Comparison of ENCODE assay signal across 8 mouse cellular contexts in genomic region chr3:95658236-95658867, GRCm38 (mm10). TPM values are rescaled to one million over a fixed set of nuclear protein-coding genes. Genes with fewer than 3 reads are reported as not detected.
DNase-seq lines count a peak whose midpoint lies in the region; ATAC-seq and TF ChIP-seq lines count a peak whose summit lies in the region.

Mcl1 (plus strand) TSS chr3:95658788.

- peaks cover 32% of the 10 kb centered on the region for H3K36me3 ChIP-seq in ES-E14 (ENCODE audit: control insufficient read depth, insufficient read depth, low read length, poor library complexity, severe bottlenecking)
- H3K36me3 ChIP-seq in forebrain, embryonic 16.5 days (ENCODE audit: control insufficient read depth, insufficient read depth): no peaks in the 10 kb centered on the region
- peaks cover 20% of the 10 kb centered on the region; the same call in 1 of the 2 replicates for H3K36me3 ChIP-seq in neural tube, embryonic 14.5 days (ENCODE audit: control insufficient read depth, insufficient read depth, low read length)
- H3K36me3 ChIP-seq in testis, adult 2 months (ENCODE audit: control insufficient read depth, insufficient read depth, low read length): no peaks in the 10 kb centered on the region; the same call in 1 of the 2 replicates

- H3K4me3 ChIP-seq in ES-E14 (ENCODE audit: insufficient read depth in 1 of 2, low read depth in 1 of 2, low read length in 2 of 2, poor library complexity in 1 of 2, severe bottlenecking in 1 of 2): peak within 1 kb of the TSS; percentile 74 to 97
- H3K4me3 ChIP-seq in forebrain, embryonic 16.5 days (replicated peaks; ENCODE audit: low read length): peak within 1 kb of the TSS; percentile 100
- H3K4me3 ChIP-seq in neural tube, embryonic 14.5 days (ENCODE audit: low read depth, low read length): peak within 1 kb of the TSS; percentile 99
- H3K4me3 ChIP-seq in testis, adult 2 months (ENCODE audit: control insufficient read depth, low read depth, low read length): peak within 1 kb of the TSS; percentile 97

- intact Hi-C loops in heart, postnatal 25 days (cut with DNase I): no loop called here

- H3K4me1 ChIP-seq in ES-E14 (ENCODE audit: control insufficient read depth in 2 of 2, insufficient read depth in 2 of 2, low read length in 2 of 2, poor library complexity in 1 of 2): peaks cover 4 to 16% of the 10 kb centered on the region in 2 experiments; a peak in 3 of 4 replicates
- H3K4me1 ChIP-seq in forebrain, embryonic 16.5 days (replicated peaks; ENCODE audit: control insufficient read depth, insufficient read depth, low read length): peaks cover 29% of the 10 kb centered on the region
- peaks cover 25% of the 10 kb centered on the region for H3K4me1 ChIP-seq in neural tube, embryonic 14.5 days (ENCODE audit: control insufficient read depth, insufficient read depth, low read length)
- H3K4me1 ChIP-seq in testis, adult 2 months (ENCODE audit: control insufficient read depth, insufficient read depth, low read length): peaks cover 6% of the 10 kb centered on the region; the same call in 1 of the 2 replicates

- under 1% methylated on average over 43 of the region's 43 CpGs for WGBS in forebrain, embryonic 16.5 days
- WGBS in neural tube, embryonic 14.5 days: under 1% methylated on average over 43 of the region's 43 CpGs

- in situ Hi-C loops in ES-E14 (cut with MboI; ENCODE audit: low sequenced_read_pairs in 2 of 2, unreplicated experiment in 2 of 2): no loop called here

- DNase-seq in ES-E14 (ENCODE audit: low read depth, low spot score): no peak
- peak; percentile 93 for DNase-seq in cerebellum, adult 11-12 months
- peak; percentile 95 for DNase-seq in heart, postnatal 25 days (ENCODE audit: low spot score)
- DNase-seq in layer of hippocampus, adult 18-20 months (ENCODE audit: low spot score in 2 of 2): peak; percentile 89 to 94
- peak; percentile 96 to 97 for DNase-seq in lung, adult 18-20 months

- peak within 1 kb of the TSS; percentile 98 for H3K9ac ChIP-seq in ES-E14 (ENCODE audit: insufficient read depth, low read depth, low read length, poor library complexity, severe bottlenecking)
- peak within 1 kb of the TSS; percentile 99 for H3K9ac ChIP-seq in forebrain, embryonic 16.5 days (replicated peaks; ENCODE audit: low read depth, low read length)
- H3K9ac ChIP-seq in neural tube, embryonic 14.5 days (replicated peaks; ENCODE audit: low read depth, low read length): peak within 1 kb of the TSS; percentile 100

- no peak for TF ChIP-seq CTCF in testis, adult 2 months (IDR thresholded peaks at IDR 0.05; ENCODE audit: control insufficient read depth, insufficient read depth, insufficient replicate concordance, low read depth, low read length)

- H3K4me2 ChIP-seq in forebrain, embryonic 16.5 days (ENCODE audit: low read length): peak within 1 kb of the TSS; percentile 83
- peak within 1 kb of the TSS; percentile 98 for H3K4me2 ChIP-seq in neural tube, embryonic 14.5 days (ENCODE audit: low read depth, low read length)

- ATAC-seq in forebrain, embryonic 16.5 days: peak; percentile 98
- peak; percentile 98 for ATAC-seq in neural tube, embryonic 14.5 days (ENCODE audit: low read depth)

- peak; percentile 100 for TF ChIP-seq POLR2A in testis, adult 2 months (IDR thresholded peaks at IDR 0.05; ENCODE audit: control insufficient read depth, low read depth, low read length)

- H3K27ac ChIP-seq in ES-E14 (ENCODE audit: insufficient read depth, low read depth, low read length, poor library complexity, severe bottlenecking): peak within 1 kb of the TSS; percentile 97
- peak within 1 kb of the TSS; percentile 96 for H3K27ac ChIP-seq in forebrain, embryonic 16.5 days (ENCODE audit: low read length)
- peak within 1 kb of the TSS; percentile 98 for H3K27ac ChIP-seq in neural tube, embryonic 14.5 days (ENCODE audit: low read depth, low read length)
- peak within 1 kb of the TSS; percentile 100 for H3K27ac ChIP-seq in testis, adult 2 months (ENCODE audit: control insufficient read depth, insufficient read depth, low read depth, low read length)

- H3K27me3 ChIP-seq in forebrain, embryonic 16.5 days (replicated peaks; ENCODE audit: control insufficient read depth, insufficient read depth, low read length): no peaks in the 10 kb centered on the region
- no peaks in the 10 kb centered on the region for H3K27me3 ChIP-seq in neural tube, embryonic 14.5 days (ENCODE audit: control insufficient read depth, insufficient read depth, low read length)
- no peaks in the 10 kb centered on the region for H3K27me3 ChIP-seq in testis, adult 2 months (ENCODE audit: control insufficient read depth, insufficient read depth, low read length)

- H3K9me3 ChIP-seq in ES-E14 (ENCODE audit: control insufficient read depth, insufficient read depth, low read depth, low read length): no peaks in the 10 kb centered on the region
- H3K9me3 ChIP-seq in forebrain, embryonic 16.5 days (ENCODE audit: control insufficient read depth, low read length): no peaks in the 10 kb centered on the region
- no peaks in the 10 kb centered on the region for H3K9me3 ChIP-seq in neural tube, embryonic 14.5 days (ENCODE audit: control insufficient read depth, low read length)

TF ChIP-seq in ES-E14, 5 proteins besides CTCF, POLR2A, EP300 and RAD21:
- TF ChIP-seq HCFC1 (IDR thresholded peaks at IDR 0.05; ENCODE audit: borderline replicate concordance, insufficient read depth, low read length): peak; percentile 64
- no peak for TF ChIP-seq ZC3H11A (IDR thresholded peaks at IDR 0.05; ENCODE audit: borderline replicate concordance, low read depth, low read length)
- no peak; the same call in 1 of the 2 replicates for TF ChIP-seq CHD2 (IDR thresholded peaks at IDR 0.05; ENCODE audit: low read depth, low read length)
TF ChIP-seq in ES-E14: peak in this region for 1.

RNA-seq across cellular contexts. Expression of gene Mcl1, which starts in this region (rescaled TPM):
- total RNA-seq in ES-E14 (2012; rRNA removed): 207 and 253 TPM in 2 replicates
- 43.4 and 48.3 TPM in 2 replicates for polyA plus RNA-seq in forebrain, embryonic 16.5 days (2015; fragmentation: Nextera tagmentation; extraction: Ambion mirVana)
- 100 to 1,000 TPM; 128 to 152 TPM for total RNA-seq in heart, postnatal 25 days (2021)
- 10 to 100 TPM; 56.9 to 62.7 TPM for total RNA-seq in layer of hippocampus, adult 18-20 months (2021)
- polyA plus RNA-seq in neural tube, embryonic 14.5 days (2014; fragmentation: Nextera tagmentation; extraction: Ambion mirVana): 49.0 and 65.6 TPM in 2 replicates
- 27.4 and 40.2 TPM in 2 replicates for polyA plus RNA-seq in testis, adult 2 months (2012; rRNA removed)
